Mouse (Mus musculus) fibroblast of lung, adult 2 months (primary cell): ENCODE measurements around the gene Lamb3.

Experiments
- DNase-seq: peaks from one replicate; pipeline ENCODE4 v3.0.0-alpha.2; 2011; ENCODE audit warnings: low read depth

Gene Lamb3

GRCm38 (mm10) chr1:193201383-193201778 lies 6.1 kb upstream of the Lamb3 start, which contains the start of gene Traf3ip3:
Gene Traf3ip3, minus strand, starts transcription at chr1:193201703.
- DNase-seq: no peak

GRCm38 (mm10) chr1:193203821-193204220 lies 3.7 kb upstream of the Lamb3 start:
- DNase-seq: no peak

GRCm38 (mm10) chr1:193205431-193205830 lies 2.1 kb upstream of the Lamb3 start:
- DNase-seq: no peak

- DNase-seq: no peak
These were observed 679 bp downstream of the Lamb3 start for GRCm38 (mm10) chr1:193208178-193208577.

DNA sequence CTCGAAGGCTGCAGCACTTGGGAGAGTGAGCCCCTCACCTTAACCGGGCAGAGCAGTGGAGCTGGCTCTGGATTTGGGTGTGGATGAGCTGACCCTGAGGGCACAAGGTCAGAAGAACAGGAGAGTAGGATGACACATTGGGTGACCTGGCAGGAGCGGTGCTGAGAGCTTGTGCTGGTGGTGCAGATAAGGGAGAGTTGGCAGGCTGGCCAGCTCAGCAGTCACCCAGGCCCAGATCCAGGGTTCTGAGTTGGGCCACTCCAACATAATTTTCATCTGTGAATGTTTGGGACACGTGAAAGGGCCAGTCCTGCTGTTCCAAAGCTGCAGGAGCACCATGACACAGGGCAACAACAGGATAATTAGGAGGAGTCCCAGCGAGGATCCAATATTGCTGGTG lies 3.9 kb downstream of the Lamb3 start:
- no peak for DNase-seq

GRCm38 (mm10) chr1:193214053-193214452 lies 6.6 kb downstream of the Lamb3 start:
- no peak for DNase-seq

DNA sequence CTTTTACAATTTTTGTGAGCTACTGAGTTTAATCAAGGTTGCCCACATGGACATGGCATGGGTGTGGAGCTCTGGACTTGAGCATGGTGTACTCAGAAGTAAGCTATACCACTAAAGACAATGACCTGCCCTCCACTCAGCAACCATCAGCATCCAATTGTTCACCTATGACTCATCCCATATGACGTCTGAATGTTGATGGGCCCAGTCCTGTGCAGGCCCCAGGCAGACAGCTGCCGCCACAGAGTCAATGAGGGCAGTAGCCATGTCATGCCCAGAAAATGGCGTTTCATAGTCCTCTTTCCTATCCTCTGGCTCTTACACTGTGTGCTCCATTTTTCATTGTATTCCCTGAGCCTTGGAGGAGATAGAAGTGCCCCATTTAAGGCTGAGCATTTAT lies 8.5 kb downstream of the Lamb3 start:
- no peak for DNase-seq

GRCm38 (mm10) chr1:193220408-193220807 lies 12.9 kb downstream of the Lamb3 start:
- no peak for DNase-seq

- DNase-seq: no peak
These were observed 18.0 kb downstream of the Lamb3 start for GRCm38 (mm10) chr1:193225531-193225930.

- DNase-seq: no peak
These were observed 18.6 kb downstream of the Lamb3 start for GRCm38 (mm10) chr1:193226114-193226513.

GRCm38 (mm10) chr1:193226724-193227522 lies 19.4 kb downstream of the Lamb3 start:
- DNase-seq: peak; percentile 27

GRCm38 (mm10) chr1:193227537-193227936 lies 20.0 kb downstream of the Lamb3 start:
- DNase-seq: no peak

DNA sequence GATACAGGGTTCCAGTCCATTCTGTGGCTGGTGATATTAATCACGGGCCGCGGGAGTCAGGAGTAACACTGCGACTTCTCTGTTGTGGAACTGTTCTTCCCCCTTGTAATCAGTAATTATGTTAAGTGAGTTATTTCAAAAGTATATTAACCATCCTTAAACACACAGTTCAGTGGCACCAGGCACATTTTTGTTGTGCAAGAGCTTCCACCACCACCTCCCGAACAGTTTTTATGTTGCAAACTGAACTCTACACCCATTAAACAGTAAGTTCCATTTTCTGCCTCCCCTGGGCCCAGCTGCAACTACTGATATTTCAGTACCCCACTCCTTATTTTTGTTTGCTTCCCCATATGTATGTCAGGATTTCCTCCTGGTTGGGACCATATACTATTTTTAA lies 22.1 kb downstream of the Lamb3 start:
- DNase-seq: no peak

GRCm38 (mm10) chr1:193230531-193230930 lies 23.0 kb downstream of the Lamb3 start:
- no peak for DNase-seq

- no peak for DNase-seq
These were observed 23.4 kb downstream of the Lamb3 start for GRCm38 (mm10) chr1:193230935-193231334.

DNA sequence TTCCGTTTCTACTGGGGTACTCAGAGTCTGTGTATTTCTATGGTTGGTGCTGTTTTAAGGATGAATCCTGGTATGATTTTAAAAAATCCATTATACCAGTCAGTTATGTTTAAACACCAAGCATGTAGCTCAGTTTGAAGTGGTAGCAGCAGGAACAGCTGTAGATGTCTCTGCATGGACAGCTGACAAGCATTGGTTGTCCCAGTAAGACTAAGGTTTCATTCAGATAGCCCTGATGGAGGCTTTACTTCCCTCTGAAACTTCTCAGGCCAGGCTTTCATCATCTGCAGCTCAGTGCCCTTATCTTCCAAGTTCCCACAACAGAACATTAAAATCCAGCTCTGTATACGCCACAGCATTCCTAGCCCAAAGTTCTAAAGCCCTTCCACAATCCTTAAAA lies 25.2 kb downstream of the Lamb3 start:
- no peak for DNase-seq

DNA sequence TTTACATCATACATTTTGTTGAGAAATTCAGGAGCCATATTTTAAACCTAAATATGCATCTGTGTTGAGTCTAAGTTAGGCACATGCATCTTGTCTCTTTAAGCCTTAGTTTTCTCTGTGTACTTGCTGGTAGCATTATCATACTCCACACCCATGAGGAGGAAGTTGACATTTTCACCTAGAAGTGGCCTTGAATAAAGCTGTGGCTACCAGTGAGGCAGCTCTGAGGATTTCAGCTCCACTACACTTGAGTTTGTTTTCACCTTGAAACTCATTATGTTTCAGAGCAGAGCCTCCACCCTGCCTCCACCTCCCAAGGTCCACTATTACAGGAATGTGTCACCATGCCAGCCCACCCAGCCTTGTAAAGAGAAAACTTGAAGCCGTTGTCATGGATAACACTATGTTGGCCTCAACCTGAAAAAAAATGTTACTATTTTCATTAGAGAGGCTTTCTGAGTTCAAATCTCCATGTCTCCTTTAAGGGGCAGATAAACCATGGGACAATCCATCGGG lies 26.7 kb downstream of the Lamb3 start:
- DNase-seq: no peak

GRCm38 (mm10) chr1:193234930-193235329 lies 27.4 kb downstream of the Lamb3 start:
- no peak for DNase-seq

DNA sequence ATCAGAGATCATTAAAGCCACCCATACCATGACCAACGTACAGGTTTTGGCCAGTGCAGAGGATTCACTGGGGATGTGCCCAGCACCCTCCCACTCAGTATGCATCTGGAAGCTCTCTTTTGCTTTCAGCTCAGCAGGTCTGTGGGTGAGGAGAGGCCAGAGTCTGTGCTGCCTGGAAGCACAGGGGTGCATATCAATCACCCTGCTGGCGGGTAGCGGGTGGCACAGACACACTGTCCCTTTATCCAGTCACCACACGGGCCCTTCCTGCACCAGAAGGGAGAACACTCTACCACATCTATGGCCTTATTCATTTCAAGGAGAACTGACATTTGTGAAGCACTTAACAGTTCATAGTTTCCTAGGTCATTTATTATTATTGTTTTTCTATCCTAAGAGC lies 30.9 kb downstream of the Lamb3 start:
- DNase-seq: no peak

GRCm38 (mm10) chr1:193241436-193241835 lies 33.9 kb downstream of the Lamb3 start:
- DNase-seq: no peak

DNA sequence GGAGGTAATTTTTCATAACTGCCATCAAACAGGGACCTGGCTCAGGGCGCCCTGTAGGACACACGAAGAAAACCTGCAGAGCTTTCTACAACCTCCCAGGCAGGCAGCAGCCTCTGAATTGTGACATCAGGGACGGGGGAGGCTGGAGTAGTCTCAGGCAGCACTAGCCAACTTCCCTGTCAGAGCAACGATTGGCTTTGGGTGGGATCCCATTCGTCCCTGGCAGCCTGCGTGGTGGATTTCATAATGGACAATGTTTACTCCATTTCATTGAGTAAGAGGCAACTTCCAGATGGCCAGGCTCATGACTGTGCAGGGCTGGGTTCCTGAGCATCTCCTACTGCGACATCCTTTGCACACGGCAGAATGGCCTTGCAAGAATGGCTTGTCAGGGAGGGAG lies 34.7 kb downstream of the Lamb3 start:
- peak; percentile 98 for DNase-seq

DNA sequence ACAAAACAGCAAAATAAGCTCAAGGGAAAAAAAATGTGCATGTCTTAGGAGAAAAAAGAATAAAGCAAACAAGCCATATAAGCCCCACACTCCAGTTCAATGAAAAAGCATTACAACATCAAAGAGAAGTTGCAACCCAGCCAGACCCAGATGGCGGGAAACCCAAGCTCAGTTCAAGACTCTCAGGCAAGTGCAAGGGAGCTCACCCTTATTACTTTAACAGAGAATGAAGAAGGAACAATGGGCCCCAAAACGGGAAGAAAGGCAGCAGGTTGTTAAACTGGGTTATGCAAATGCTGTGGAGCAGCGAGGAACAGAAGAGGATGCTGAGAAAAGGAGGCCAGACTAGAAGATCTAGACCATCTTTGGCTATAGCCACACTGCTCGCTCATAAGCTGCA lies 35.4 kb downstream of the Lamb3 start:
- DNase-seq: no peak

GRCm38 (mm10) chr1:193243571-193244193 lies 36.2 kb downstream of the Lamb3 start:
- peak; percentile 49 for DNase-seq
